Mouse (Mus musculus) embryonic fibroblast, embryonic 13.5 days (primary cell): ENCODE measurements around the gene Mpp6. TPM values are rescaled to one million over a fixed set of nuclear protein-coding genes. Genes with fewer than 3 reads are reported as not detected.

Source experiments
- H3K27ac ChIP-seq: 2 replicates; pipeline ENCODE4 v1.5.1; 2012; ENCODE audit warnings: low read length, control low read depth, inconsistent platforms; ENCODE audit not compliant: insufficient read depth
- H3K4me1 ChIP-seq: 2 replicates; pipeline ENCODE4 v1.6.1; 2011; ENCODE audit warnings: low read length; ENCODE audit not compliant: control insufficient read depth, insufficient read depth
- H3K4me3 ChIP-seq: 2 replicates; pipeline ENCODE4 v1.5.1; 2011; ENCODE audit warnings: mild to moderate bottlenecking, control low read depth, low read length; ENCODE audit not compliant: insufficient read depth
- CTCF ChIP-seq: IDR thresholded peaks from 2 replicates; pipeline ENCODE4 v1.5.1; 2011; ENCODE audit warnings: mild to moderate bottlenecking, control low read depth, low read length, moderate library complexity, borderline replicate concordance; ENCODE audit not compliant: insufficient read depth
- POLR2A ChIP-seq: IDR thresholded peaks from 2 replicates; pipeline ENCODE4 v1.6.1; 2011; ENCODE audit warnings: low read depth, mild to moderate bottlenecking, control low read depth, low read length, moderate library complexity
- polyA plus RNA-seq: library from polyadenylated mRNA; stranded (reverse); fragments of >200 nt; gene quantifications from 2 replicates; pipeline ENCODE4 v1.2.4, GENCODE M21; 2011; ENCODE audit warnings: low read depth; ENCODE audit not compliant: missing spikeins, insufficient read length

Gene Mpp6
- polyA plus RNA-seq, 1 experiment, result 43.9 TPM

DNA sequence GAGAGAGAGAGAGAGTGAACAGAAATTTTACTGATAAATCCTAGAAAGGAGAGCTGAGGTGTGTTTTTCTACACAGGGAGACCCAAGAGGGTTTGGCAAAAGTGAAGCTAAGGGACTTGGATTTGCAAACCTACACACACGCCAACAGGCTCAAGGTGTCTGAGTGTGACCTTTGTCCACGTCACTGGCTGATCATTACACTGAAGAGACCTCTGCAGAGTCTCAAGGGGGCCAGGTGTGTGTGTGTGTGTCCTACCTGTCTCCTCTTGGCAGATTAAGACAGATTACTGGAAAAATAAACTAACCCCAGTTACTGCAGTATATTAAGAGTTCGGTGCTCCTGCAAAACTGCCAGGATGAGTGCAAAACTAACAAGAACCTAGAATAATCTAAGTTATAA lies 27.6 kb downstream of the Mpp6 start:
- no peak for TF ChIP-seq CTCF
- TF ChIP-seq POLR2A, result no peak
- Histone ChIP-seq H3K27ac (no peak overlapping the region), H3K4me3 (no peak overlapping the region), H3K4me1 (no peaks in the 10 kb centered on the region)

DNA sequence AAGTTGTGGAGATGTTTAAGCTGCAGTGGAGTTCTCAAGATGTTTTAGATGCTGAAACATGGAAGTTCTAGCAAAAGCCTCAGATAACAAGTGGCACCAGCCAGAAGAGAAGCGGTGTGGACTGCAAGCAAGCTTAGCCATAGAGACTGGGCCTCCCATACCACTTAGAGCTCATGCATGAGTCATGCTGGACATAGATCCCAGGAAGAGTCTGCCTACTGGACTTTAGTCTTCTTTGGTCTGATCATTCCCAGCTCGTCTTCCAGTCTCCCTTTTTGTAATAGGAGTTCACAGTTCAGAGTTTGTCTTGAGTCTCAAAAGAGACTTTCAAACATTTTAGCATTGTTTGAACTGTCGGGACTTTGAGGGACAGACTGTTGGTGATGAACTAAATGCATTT lies 29.5 kb downstream of the Mpp6 start:
- TF ChIP-seq POLR2A (no peak), CTCF (no peak)
- no peak overlapping the region for H3K27ac ChIP-seq
- no peak overlapping the region for H3K4me3 ChIP-seq
- no peaks in the 10 kb centered on the region for H3K4me1 ChIP-seq

DNA sequence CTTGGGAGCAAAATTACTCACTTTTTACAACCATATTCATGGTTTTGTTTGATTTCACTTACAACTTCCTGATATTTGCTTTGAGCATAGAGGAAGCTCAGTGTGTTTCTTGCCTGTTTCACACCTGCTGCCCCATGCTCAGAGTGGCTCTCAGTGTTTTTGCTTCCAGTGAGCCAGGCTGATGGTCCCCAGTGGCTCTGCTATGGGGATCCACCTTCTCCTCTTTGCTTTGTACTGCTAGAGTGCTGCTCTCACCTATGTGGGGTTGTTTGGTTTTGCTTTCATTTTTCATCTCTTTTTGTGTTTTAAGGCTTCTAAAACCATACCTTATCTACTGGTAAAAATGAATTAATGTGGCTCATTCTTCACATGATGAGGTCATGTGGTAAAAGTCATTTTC lies 36.1 kb downstream of the Mpp6 start:
- TF ChIP-seq POLR2A (no peak), CTCF (no peak)
- Histone ChIP-seq H3K27ac (no peak overlapping the region), H3K4me1 (no peaks in the 10 kb centered on the region), H3K4me3 (no peak overlapping the region)

DNA sequence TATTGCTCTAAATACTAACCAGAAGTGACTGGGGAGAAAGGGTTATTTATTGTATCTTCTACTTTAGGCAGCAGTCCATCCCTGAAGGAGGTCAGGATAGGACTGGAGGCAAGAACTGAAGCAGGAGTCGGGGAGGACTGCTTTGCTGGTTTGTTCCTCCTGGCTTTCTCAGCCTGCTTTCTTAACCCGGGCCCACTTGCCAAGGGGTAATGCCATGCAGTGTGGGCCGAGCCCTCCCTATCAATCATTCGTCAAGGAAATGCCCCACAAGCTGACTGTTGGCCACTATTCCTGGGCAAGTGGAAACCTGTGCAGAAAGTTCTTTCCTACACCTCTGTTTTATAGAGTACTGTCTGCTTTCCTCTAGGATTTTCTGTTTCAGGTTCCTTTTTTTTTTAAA lies 39.3 kb downstream of the Mpp6 start:
- TF ChIP-seq CTCF (no peak), POLR2A (no peak)
- H3K4me1 ChIP-seq, result no peaks in the 10 kb centered on the region
- no peak overlapping the region for H3K27ac ChIP-seq
- no peak overlapping the region for H3K4me3 ChIP-seq

DNA sequence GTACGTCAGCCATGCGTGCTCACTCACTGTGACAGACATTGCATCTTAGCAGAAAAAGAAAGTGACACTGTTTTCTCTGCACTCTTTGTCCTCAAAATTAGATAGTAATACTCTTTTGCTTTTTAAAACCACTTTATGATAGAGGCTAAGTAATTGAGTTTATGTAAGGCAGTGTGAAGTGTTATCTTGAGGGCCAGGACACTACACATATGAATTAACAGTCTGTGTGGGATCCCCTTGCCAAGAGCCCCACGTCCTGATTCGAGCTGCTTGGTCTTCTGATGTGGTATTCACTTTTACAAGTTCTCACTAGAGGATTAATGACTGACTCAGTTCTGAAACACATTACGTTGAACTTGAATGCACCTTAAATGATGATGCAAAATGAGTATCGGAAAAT lies 49.8 kb downstream of the Mpp6 start:
- H3K27ac ChIP-seq, result no peak overlapping the region
- H3K4me1 ChIP-seq, result no peaks in the 10 kb centered on the region
- no peak overlapping the region for H3K4me3 ChIP-seq
- TF ChIP-seq CTCF, result no peak
- no peak for TF ChIP-seq POLR2A

DNA sequence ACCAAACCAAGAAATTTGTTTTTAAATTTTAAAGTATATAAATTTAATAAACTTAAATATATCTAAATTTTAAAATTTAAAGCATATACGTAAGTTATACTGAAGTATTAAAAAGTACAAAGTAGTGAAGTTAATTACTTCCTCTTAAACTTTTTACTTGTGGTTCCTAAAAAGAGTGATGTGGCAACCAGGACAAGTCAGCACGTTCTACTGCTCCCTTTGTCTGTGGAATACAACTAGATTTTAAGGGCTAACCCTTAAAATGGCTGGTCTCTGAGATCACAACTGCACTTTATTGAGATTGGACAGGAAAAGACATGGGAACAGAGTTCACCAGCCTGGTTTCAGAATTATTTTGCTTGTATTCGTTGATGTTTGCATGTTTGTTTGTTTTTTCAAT lies 53.0 kb downstream of the Mpp6 start:
- no peaks in the 10 kb centered on the region for H3K4me1 ChIP-seq
- no peak overlapping the region for H3K27ac ChIP-seq
- no peak overlapping the region for H3K4me3 ChIP-seq
- no peak for TF ChIP-seq CTCF
- no peak for TF ChIP-seq POLR2A

DNA sequence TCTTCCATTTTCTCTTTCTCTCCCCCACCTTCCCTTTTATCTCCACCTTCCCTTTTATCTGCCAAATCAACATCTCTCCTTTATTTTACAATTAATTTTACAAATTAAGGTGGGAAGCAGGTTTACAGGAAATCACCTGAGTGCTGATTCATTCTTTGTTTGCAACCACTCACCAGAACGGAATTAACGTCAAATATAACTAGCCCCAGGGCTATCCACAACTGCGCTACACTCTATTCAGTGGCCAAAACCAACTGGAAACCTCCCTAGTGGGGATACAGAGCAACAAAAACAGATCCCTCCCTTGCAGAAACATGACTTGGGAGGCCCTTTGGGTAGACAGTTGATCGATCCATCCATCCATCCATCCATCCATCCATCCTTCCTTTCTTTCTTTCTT lies 58.8 kb downstream of the Mpp6 start:
- no peak overlapping the region for H3K27ac ChIP-seq
- H3K4me3 ChIP-seq, result no peak overlapping the region
- TF ChIP-seq POLR2A, result no peak
- no peak for TF ChIP-seq CTCF
- H3K4me1 ChIP-seq, result no peaks in the 10 kb centered on the region

DNA sequence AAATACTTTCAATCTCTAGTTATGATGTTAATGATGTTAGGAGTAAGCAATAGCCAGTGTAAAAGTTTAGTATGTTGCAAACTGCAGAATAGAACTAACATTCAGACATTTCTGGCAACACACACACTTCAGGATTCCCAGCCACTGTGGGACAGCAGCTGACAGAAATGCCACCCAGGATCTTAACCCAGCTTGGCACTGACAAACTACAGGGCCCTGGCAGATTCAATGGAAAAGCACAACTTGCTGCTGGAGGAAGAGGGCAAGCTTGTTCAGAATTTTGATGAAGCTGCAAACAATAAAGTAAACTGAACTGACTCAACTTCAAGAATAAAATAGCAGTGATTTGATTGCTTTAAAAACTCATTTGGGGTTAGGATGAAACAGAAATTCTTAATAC lies 59.7 kb downstream of the Mpp6 start:
- Histone ChIP-seq H3K4me3 (no peak overlapping the region), H3K4me1 (no peaks in the 10 kb centered on the region), H3K27ac (no peak overlapping the region)
- no peak for TF ChIP-seq CTCF
- TF ChIP-seq POLR2A, result no peak

DNA sequence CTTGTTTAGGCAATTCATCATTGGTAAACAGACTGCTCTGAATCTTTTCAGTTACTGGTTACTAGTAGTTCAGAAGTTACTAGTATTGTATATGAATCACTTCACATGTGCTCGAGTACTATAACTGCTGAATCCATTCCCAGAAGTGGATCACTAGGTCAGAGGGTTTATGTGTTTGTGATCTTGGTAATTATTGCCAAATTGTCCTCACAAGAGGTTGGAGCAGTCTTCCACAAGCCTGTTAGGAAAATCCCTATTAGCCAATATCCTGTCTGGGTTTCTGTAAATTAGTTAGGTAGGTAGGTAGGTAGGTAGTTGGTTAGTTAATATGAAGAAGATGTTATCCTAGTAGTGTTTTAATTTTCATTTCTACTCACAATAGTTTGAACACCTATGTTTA lies 65.7 kb downstream of the Mpp6 start:
- Histone ChIP-seq H3K27ac (no peak overlapping the region), H3K4me3 (no peak overlapping the region), H3K4me1 (no peaks in the 10 kb centered on the region)
- TF ChIP-seq CTCF, result no peak
- no peak for TF ChIP-seq POLR2A

DNA sequence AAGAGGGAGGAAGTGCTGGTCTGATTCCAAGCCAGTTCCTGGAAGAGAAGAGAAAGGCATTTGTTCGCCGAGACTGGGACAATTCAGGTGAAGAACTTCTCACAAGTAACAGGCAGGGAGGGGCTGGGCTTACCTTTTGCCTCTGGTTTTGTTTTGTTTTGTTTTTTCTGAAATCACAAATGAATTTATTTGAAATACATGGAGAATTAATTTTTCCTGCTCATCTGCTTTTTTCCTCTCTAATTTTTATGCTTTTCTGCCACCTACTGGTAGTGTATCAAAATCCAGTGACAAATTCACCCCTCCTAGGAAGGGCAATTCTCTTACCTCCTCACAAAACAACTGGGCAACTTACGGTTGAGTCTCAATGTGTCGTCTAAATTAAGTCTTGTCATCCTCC lies 70.1 kb downstream of the Mpp6 start:
- no peak for TF ChIP-seq POLR2A
- no peak for TF ChIP-seq CTCF
- H3K27ac ChIP-seq, result no peak overlapping the region
- no peaks in the 10 kb centered on the region for H3K4me1 ChIP-seq
- no peak overlapping the region for H3K4me3 ChIP-seq

DNA sequence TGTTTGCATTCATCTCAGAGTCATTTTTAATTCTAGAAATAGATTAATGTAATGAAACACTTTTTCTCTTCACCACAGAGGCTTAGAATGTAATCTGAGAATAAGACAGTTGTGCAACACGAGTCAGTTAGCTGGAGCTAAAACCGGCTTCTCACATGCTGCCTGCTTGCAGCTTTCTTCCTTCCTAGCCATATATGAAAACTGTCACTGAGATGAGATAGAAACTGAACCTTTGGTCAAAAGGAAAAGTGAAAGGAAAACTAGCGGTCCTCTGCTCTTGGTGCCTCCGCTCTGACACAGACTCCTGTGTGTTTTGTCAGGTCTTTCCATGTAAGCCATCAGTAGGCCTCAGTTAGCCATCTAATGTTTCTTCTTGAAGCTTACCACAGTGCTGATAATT lies 77.9 kb downstream of the Mpp6 start:
- Histone ChIP-seq H3K27ac (no peak overlapping the region), H3K4me1 (no peaks in the 10 kb centered on the region), H3K4me3 (no peak overlapping the region)
- TF ChIP-seq POLR2A, result no peak
